Mouse (Mus musculus) kidney, postnatal 36 days (tissue): ENCODE data around the gene Gm49325.

Experiments used
- DNase-seq, 2 experiments: peaks; one replicate each; pipeline ENCODE4 v3.0.0; 2021 to 2022; ENCODE audit warnings: mixed read lengths in 2 of 2

The Gm49325 gene

DNA sequence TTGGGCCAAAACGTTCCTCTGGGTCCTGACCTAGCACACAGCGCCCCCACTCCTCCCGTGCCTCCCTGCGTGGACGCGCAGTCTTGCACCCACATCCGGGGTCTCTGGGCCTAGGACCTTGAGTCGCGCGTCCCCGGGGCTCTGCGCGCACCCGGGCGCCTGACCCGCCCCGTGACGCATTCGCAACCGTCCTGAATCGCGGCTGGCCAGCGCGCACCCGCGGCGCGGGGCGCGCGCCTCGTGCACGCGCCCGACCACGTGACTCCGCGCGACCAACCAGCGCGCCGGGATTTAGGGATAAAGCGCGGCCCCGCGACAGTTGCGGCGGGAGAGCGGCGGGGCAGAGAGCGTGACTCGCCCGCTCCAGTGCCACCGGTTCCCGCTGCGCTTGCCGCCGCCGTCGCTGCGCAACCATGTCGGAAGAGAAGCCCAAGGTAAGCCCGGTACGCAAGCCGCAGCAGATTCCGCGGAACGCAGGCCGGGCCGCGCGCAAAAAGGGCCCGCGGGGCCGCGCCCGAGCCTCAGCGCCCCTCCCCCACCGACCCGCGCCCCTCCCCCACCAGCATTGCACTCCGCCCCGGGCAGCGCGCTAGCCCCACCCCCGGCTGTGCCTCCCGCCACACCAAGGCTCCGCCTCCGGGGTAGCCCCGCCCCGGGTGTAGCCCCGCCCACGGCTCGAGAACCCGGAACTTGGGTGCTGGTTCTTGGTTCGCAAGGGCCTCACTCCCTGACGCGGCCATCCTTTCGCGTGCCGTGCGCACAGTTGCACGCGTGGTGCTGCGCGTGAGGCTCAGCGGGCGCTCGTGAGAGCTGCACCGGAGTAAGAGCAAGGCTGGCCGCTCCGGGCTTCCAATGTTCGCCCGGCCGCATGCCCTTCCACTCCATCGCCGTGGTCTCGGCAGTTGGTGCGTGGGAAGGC, at the start of gene Gm49325, which contains the start of gene Sumo3:
TSS of gene Gm49325 (plus strand) at position 290 of the 919 bp plus-strand sequence.
TSS of gene Sumo3 (plus strand) at position 190 of the 919 bp plus-strand sequence.
- DNase-seq = peak; percentile 97 to 100

DNA sequence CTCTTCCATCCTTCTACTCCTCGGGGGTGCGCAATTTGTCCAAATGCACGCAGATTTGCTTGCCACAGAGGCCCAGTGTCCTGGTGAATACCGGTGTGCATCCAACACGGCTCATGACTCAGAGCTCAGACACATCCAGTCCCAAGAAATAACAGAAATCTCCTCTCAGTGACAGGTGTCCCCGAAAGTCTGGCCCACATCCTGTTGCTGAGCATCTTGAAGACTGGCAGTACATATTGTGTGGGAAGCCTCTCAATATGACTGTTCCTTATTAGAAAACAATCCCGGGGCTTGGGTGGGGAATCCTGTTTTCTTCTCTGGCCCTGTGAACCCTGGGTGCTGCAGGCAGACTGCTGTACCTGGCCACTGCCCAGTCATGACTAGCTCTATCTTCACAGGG, 49.4 kb upstream of the Gm49325 start:
- DNase-seq = no peak

DNA sequence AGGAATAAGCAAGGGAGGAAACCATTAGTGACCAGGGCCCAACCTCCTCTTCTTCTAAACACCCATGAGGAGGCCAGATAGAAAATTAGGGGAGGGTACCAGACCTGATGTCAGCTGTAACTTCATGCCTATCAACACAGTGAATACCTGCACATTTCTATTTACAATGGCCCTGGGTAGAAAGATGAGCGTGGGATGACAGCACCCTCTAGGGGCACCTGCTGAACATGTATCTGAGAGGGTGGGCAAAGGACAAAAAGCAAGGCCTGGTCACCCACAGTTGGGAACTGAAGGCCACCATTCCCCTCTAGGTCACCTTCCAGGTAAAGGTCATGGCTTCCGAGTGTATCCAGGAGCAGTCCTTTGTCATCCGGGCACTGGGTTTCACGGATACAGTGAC, 48.4 kb upstream of the Gm49325 start:
- DNase-seq = peak in 1 of 2 experiments; percentile 65

DNA sequence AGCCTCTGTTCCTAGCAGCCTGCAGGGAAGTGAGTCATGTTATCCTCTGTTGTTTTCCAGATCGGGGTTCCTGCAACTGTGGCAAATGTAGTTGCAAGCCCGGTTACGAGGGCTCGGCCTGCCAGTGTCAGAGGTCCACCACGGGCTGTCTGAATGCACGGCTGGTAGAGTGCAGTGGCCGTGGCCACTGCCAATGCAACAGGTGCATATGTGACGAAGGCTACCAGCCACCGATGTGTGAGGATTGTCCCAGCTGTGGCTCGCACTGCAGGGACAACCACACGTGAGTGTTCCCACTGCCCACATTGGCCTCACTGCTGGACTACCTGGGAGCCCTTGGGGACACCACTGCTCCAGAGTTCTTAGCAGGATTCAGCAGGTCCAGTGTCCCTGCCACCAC, 45.9 kb upstream of the Gm49325 start:
- DNase-seq = no peak

DNA sequence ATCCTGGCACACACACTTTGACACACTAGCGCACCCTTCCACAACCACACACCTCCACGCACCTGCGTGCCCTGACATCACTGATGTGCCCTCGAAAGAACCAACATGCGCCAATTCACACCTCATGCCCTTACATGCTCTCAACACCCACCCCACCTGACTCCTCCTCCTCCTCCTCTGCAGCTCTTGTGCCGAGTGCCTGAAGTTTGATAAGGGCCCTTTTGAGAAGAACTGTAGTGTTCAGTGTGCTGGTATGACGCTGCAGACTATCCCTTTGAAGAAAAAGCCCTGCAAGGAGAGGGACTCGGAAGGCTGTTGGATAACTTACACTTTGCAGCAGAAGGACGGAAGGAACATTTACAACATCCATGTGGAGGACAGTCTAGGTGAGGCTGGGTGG, 45.2 kb upstream of the Gm49325 start:
- DNase-seq = no peak

DNA sequence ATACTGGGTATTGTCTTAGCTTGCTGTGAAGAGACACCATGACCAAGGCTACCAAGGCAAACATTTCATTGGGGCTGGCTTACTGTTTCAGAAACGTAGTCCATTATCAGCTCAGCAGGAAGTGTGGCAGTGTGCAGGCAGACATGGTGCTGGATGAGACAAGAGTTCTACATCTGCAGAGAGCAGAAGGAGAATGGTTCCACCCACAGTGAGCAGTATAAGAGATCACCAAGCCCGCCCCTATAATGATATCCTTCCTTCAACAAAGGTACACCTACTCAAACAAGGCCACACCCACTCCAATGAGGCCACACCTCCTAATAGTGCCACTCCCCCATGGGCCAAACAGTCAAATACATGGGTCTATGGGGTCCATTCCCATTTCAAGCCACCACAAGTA, 44.5 kb upstream of the Gm49325 start:
- DNase-seq = no peak

DNA sequence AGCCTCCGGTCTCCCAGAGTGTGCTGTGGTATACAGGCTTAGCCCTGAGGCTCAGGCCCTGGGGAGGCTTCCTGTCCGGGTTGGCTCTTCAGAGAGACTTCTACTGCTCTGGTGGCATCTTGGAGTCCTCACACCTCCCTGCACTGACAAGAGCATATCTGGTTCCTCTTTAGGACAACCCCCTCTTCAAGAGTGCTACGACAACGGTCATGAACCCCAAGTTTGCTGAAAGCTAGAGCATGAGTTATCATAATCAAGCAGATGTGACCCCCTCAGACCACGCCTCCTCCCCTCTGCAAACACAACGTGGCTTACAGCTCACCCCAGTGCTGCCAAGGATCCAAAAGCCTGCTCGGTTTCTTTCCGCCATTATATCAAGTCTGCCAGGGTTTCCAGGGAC, 41.0 kb upstream of the Gm49325 start:
- no peak for DNase-seq

DNA sequence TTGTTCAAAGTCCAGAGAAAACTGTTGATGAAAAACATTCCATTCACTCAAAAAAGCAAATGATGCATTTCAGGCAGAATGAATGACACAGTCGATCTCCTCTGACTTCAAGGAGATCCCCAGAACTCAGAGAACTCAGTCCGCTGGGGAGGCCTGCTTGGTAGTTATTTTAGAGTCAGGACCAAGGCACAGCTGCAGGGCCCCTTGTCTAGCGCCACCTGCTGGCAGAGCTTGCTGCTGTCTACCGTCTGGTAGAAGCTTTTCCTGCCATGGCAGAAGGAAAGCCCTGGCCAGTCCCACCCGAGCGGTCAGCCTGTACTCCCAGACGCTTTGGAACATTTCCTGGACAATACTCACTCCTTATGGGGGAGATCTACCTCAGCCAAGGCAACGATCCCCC, 39.3 kb upstream of the Gm49325 start:
- peak; percentile 87 to 97 for DNase-seq

DNA sequence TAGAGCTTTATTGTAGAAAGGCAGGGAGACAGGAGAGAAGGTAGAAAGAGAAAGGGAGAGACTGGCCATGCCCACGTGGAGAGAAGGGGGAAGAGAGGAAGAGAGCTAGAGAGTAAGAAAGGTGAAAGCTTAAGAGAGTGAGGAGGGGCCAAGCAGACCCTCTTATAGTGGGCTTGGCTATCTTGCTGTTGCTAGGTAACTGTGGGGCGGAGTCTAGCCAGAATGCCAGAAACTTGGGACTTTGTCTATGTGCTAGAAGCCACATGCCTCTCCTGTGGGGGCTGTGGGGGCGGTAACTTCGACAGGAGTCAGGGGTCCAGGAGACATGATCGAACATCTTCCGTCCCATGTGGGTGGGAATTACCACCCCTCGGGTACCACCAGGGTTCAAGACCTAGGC, 36.5 kb upstream of the Gm49325 start:
- no peak for DNase-seq

DNA sequence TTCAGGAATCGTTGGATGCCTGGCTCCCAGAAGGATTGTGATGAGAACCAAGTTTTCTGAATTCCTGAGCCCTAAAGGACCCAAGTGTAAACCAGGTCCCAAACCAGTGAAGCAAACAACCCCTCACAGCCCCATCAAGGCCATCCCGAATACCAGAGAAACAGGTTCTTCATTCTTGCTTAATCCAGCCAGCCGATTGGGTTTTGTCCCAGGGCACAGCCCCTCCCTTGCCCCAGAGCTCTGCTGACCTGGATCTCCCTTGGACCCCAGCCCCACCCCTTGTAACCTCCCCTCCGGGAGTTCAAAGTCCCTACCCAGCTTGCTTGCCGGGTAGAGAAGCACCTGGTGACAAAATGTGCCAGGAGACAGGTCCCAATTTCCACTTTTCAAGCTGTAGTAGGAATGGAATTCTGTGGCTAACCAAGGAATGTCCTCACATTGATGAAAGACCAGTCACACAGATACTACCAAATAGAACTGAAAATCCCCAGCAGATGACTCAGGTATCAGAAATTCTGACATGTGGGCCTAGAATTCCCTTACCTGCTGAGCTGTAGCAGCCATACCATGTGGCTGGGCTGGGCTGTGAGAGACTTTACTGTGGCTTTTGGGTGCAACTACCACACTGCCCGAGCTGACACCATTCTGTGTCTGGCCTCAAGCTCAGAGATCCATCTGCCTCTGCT, 35.9 kb upstream of the Gm49325 start:
- peak; percentile 76 for DNase-seq

DNA sequence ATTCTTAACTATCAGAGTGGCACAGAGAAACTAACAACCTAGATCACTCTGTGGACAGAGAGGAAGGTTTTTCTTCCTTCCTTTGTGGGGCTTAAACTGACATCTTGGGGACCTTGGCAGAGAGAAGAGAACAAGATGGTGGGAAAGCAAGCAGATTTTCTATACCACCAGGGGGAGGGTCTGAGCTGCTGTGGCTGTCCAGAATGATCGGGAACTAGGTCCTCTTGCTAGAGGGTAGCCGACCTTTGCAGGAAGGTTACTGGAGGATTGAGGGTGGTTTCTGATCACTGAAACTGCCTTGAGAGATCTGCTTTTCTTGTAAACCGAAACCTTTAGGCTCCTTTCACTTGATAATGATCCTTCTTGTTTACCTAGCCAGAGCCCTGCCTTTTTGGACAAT, 33.8 kb upstream of the Gm49325 start:
- DNase-seq = no peak

DNA sequence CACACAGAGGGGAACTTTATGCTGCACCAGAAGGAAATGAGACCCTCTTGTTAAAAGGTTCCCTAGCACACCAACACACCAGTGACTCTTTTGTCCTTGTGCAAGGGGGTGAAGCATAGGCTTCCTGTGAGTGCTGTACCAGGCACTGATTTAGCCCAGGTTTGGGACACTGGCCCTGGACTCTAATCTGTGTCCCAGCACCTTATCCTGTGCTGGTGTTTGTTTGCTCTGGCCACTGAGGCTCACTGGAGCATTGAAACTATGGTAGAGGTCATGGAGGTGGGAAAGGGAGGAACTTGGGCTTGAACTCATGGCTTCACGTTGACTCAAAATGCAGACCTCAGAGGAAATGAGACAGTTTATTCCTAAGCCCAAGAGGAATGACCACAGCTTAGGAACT, 32.8 kb upstream of the Gm49325 start:
- DNase-seq = no peak

DNA sequence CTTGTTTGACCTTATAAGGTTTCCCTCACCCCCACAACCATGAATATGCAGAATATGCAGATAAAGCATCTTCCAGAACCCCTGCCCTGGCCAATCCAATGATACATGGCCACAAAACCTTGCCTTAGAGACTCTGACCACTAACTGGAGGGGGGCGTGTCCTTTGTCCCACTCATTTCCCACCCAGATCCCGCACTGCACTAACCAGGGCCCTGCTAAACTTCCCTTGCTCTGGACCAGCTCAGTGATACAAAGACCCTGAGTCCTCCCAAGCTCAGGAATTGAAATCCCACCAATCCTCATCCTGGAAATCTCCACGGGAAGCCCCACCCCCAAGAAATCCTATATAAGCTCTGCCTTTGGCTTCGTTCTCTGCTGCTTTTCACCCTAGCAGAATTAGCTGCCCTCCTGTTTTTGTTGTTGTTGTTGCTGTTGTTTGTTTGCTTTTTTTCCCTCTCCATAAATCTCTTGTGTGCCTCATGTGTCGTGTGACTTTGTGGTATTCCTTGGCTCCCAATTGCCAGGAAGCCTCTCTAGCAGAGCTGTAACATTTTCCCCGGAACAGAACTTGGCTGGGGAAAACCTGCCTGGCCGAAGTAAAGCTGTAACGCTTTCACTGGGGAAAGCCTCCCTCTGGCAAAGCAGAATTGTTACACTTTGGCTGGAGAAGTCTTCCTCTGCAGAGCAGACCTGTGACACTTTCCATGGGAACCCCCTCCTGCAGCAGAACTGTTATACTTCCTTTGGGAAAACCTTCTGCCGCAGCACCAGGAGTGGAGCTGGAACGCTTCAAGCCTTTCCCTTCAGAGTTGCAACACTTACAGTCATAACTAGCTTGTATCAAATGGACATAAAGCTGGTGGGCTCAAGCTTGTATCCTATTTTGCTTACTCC, 25.7 kb upstream of the Gm49325 start:
- no peak for DNase-seq

DNA sequence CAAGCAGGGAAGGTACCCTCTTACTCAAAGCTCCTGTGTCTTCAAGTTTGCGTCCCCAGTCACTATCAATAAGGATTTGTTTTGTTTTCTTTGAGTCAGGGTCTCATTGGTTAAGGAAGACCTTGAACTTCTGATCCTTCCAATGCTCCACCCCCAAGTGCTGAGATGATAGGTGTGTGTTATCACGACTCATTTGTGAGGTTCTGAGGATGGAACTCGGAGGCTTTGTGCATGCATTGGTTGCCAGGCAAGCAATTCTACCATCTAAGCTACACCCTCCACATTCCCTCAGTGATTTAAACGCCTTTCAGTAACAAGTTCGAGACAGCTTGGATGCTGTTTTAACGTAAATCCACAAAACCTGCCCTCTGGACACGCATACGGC, 25.0 kb upstream of the Gm49325 start:
- no peak for DNase-seq

DNA sequence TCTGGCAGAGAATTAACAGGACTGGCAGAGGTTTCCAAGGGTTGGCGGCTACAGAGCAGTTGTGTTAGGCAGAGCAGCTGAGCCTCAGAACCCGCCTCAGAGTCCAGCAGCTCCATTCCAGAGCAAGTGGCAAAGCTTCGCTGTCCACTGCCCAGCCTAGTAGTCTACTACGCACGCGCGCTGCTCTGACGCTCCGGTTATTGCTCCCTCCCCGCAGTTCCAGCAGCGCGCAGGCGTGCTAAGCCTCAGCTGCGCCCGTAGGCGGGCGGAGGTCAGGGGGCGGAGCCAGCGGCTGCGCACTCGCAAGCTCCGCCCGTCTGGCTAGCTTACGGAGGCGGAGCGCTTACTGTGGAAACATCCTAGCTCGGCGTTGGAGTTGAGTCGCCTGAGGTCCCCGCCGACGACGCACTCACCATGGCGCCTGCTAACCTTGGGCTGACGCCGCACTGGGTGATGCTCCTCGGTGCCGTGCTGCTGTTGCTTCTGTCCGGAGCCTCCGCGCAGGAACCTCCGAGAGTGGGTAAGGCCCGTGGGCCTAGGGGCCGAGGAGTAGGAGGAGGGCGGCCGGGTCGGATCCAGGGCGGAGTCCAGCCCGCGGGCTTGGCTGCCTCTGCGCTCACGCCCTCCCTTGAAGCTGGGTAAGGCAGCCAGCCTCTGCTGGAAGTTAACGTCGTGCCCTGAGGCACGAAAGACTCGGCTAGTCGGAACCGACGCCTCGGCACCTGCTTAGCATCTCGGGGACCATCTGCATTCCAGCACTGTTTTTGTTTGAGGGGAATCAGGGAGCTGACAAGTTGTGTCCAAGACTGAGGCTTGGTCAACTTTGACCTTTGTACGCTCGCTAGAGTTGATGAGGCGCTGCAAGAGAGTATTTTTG, 24.4 kb upstream of the Gm49325 start, which contains the start of gene Pttg1ip:
TSS of gene Pttg1ip (plus strand) at position 313 of the 877 bp plus-strand sequence.
- DNase-seq = peak; percentile 97 to 98

DNA sequence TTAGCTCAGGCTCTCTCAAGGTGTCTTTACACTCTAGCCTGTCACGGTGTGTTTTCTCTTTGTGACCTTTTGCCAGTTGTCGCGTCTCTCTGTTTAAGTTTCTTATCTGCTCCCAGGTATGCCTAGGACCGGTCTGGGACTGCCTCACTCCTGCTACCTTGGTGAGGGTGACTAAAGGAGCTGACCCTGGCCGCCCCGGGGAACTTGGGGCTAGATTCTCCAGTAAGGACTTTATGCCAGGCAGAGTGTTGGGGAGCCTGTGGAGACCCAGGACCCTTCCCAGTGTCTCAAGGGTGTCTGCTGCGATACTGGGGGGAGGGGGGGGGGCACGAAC, 23.7 kb upstream of the Gm49325 start:
- no peak for DNase-seq

DNA sequence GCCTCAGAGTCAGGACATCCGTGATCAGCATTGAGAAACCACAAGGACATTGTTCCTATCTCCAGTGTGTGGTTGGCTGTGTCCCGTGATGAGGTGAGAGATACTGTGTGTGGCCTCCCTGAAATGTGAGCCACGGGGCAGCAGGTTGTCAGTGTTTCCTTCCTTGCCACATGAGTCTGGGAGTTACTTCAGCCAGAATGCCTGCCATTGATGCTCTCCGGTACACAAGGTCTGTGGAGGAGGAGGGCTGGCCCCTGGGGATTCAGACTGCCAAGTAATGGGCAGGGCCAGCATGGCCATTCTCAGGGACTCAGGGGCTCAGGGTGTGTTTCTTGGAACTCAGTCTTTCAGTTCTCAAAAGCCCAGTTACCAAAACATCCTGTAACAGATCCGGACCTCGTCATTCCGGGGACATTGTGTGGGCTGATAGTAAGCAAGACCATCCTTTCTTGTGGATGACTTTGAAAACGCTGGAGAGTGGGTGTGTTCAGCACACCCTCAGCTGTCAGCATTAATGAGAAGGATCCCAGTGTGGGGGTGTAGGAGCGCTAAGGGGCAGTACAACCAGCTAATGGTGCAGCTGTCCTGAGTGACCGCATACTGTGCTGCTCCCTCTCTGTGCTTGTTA, 22.1 kb upstream of the Gm49325 start:
- peak; percentile 61 to 76 for DNase-seq

DNA sequence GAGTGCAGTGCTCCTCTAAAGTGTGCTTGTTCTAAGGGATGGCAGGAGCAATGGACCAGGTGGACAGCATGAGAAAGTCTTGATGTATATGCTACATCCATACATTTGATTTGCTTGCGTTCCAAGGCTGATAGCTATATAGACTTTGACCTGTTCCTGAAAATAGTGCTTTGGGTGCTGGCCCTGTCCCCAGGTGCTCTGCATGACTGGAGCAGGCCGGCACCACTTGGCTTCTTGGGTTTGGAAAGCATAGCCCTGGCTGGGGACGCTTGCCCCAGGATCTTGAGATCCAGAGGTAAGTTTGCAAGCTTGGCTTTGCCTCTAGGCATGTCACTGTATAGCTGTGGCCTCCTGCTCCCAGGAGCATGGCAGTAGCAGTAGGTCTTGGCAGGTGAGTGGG, 19.4 kb upstream of the Gm49325 start:
- DNase-seq = peak in 1 of 2 experiments; percentile 50

DNA sequence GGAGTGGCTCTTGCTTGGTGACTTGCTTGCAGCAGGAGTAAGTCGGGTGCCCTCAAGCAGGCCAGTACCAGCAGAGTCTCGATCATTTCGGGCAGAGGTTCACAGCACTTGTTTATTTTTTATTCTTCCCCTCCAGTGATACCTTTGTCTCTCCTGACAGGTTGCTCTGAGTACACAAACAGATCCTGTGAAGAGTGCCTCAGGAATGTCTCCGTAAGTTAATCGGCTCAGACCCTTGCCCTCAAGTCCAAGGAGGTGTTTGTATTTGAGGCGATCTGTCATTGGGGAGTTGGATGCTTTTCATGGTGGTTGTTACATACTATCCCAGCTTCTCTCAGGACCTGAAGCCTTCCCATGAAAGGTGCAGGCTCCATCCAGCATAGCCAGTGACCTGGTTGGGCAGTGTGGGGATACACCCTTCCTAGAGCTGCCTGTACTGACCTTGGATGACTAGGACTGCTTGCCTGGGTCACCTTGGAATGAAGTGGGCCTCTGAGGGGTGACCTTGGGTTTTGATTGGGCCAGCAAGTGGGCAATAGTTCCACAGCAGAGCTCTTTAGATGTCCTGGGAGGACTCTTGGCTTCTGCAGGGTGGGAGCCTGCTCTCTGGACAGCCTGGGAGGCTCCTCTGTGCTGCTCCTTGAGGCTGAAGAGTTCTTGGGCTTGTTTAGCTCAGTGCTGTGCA, 18.8 kb upstream of the Gm49325 start:
- DNase-seq = peak; percentile 53 to 67

DNA sequence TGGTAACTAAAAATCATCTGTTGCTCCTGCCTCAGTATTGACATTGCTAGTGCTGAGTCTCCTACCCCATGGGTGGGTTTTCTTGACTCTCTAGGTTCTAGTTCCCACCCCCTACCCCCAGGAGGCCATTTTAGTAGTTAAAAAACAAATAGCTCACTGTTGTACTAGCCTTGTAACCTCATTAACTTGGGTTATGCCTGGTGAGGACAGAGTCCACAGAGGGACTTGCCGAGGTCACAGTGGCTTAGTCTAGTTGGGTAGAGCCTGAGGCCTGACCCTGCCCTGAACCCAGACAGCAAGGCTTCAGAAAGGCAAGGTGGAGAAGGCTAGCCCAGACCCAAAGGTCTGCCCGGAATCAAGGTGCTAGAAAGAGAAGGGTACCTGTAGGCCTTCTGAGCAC, 18.0 kb upstream of the Gm49325 start:
- DNase-seq = peak; percentile 56 to 71

DNA sequence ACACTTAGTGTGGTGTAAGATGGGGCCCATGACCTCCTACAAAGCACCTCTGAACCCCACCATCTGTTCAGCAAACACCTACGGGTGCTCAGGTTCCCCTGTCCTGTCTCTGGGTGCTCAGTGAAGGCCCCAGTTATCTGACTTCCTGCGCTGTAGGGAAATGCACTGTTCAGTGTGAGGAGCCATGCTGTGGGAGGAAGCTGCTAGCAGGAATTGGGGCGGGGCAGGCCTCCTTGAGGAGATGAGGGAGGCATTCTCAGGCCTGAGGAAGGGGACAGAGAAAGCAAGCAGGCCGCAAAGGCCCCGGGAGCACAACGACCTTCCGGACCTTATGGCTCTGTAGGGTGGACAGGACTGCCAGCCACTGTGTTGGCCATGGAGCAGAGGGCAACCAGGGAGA, 16.9 kb upstream of the Gm49325 start:
- no peak for DNase-seq
